Mouse (Mus musculus): ENCODE data around the gene Eloa.

DNA sequence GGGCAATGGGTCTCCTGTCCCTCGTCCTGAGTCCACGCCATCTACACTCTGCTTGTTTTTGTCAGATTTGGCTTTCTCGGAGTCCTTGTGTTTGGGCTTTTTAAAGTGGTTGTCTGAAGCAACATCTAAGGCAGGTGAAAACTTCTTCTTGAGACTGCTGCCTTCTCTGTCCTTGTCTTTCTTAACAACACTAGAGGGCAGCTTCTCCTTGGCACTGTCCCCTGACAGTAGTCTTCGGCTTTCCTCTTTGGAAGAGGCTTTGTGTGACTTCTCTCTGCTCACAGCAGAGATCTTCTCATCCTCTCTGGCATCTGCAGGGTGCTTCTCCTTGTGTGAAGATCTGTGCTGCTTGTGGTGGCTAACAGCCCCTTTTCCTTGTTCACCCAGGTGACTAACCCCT, 11.0 kb downstream of the Eloa start:
- TF ChIP-seq GATA1 (IDR thresholded peaks at IDR 0.05; ENCODE audit: low read length) = no peak
- TF ChIP-seq TAL1 (IDR thresholded peaks at IDR 0.05; ENCODE audit: low read length) = no peak

All from erythroblast, embryonic 14.5 days (primary cell).